Mouse (Mus musculus): Measurements from ENCODE around the gene Lrba. TPM values are rescaled to one million over a fixed set of nuclear protein-coding genes. Genes with fewer than 3 reads are reported as not detected.

The Lrba gene
- total and polyA plus RNA-seq, 3 experiments, result 12.3 to 22.6 (median 13.8) TPM

GRCm38 (mm10) chr3:86774566-86775443 is 550.3 kb downstream of the Lrba start (continued):
- no peak for TF ChIP-seq NELFE (IDR thresholded peaks at IDR 0.05; ENCODE audit: low read depth, low read length)
- peak; percentile 26; the same call in 1 of the 2 replicates for TF ChIP-seq MXI1 (IDR thresholded peaks at IDR 0.05; ENCODE audit: low read depth, low read length)
- peak; percentile 69 for TF ChIP-seq CHD2 (IDR thresholded peaks at IDR 0.05; ENCODE audit: low read length)
- TF ChIP-seq USF2 (conservative IDR thresholded peaks at IDR 0.05; ENCODE audit: low read depth, low read length), result no peak
- 0 out of 2 replicates have a peak, but pooled peaks have one; percentile 27 for TF ChIP-seq NRF1 (IDR thresholded peaks at IDR 0.05; ENCODE audit: low read depth, low read length)
- no peak for TF ChIP-seq ZKSCAN1 (IDR thresholded peaks at IDR 0.05; ENCODE audit: borderline replicate concordance, low read depth, low read length)
- peak; percentile 95 for TF ChIP-seq EP300 (IDR thresholded peaks at IDR 0.05; ENCODE audit: low read length)
- no peak for TF ChIP-seq PAX5 (IDR thresholded peaks at IDR 0.05; ENCODE audit: low read length)
- peak; percentile 61 for TF ChIP-seq ELF1 (IDR thresholded peaks at IDR 0.05; ENCODE audit: low read depth, low read length)
- TF ChIP-seq ZNF384 (IDR thresholded peaks at IDR 0.05; ENCODE audit: low read depth, low read length), result no peak
- no peak for TF ChIP-seq POLR2AphosphoS2 (IDR thresholded peaks at IDR 0.05; ENCODE audit: low read depth, low read length)
- peak; percentile 46; the same call in 1 of the 2 replicates for TF ChIP-seq MAFK (IDR thresholded peaks at IDR 0.05; ENCODE audit: insufficient replicate concordance, low read length)
- peak; percentile 13; the same call in 1 of the 2 replicates for TF ChIP-seq E2F4 (IDR thresholded peaks at IDR 0.05; ENCODE audit: insufficient replicate concordance, low read depth, low read length)
- peak; percentile 88 for TF ChIP-seq SIN3A (IDR thresholded peaks at IDR 0.05; ENCODE audit: low read length)
- 0 out of 2 replicates have a peak, but pooled peaks have one; percentile 51 for TF ChIP-seq MYC (IDR thresholded peaks at IDR 0.05; ENCODE audit: low read depth, low read length)
- TF ChIP-seq BHLHE40 (IDR thresholded peaks at IDR 0.05; ENCODE audit: low read depth, low read length), result peak; percentile 71
- no peak for TF ChIP-seq CTCF (conservative IDR thresholded peaks at IDR 0.05 in 1 of 2, IDR thresholded peaks at IDR 0.05 in 1 of 2; ENCODE audit: low read depth in 2 of 2, low read length in 2 of 2)
- TF ChIP-seq KAT2A (IDR thresholded peaks at IDR 0.05; ENCODE audit: insufficient replicate concordance, low read length), result 0 out of 2 replicates have a peak, but pooled peaks have one; percentile 27
- TF ChIP-seq MEF2A (IDR thresholded peaks at IDR 0.05; ENCODE audit: borderline replicate concordance, low read depth, low read length), result peak; percentile 72
- no peak; the same call in 1 of the 2 replicates for TF ChIP-seq SMC3 (IDR thresholded peaks at IDR 0.05; ENCODE audit: low read depth, low read length)
- peak; percentile 69; the same call in 1 of the 2 replicates for TF ChIP-seq MAZ (IDR thresholded peaks at IDR 0.05; ENCODE audit: low read depth, low read length)

DNA sequence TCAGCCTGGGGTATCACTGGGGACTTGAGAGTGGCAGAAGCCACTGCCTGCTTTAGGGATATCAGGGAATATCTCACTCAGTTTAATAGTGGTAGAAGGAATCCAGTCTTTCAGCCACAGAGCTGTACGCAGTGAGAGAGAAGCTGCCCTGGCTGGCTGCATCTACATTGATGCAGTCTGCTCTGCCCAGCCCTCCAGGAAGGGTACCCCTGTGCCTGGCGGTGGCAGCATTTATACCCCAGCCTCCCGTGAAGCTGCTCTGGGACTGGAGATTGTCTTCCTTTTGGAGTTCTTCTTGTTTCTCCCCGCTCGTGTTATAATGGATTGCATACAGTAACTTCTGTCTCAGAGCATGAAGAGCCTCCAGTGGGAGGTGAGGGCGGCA is 551.0 kb downstream of the Lrba start:
- no peaks in the 10 kb centered on the region for H3K79me2 ChIP-seq (replicated peaks; ENCODE audit: control insufficient read depth, extremely low read depth, insufficient read depth, poor library complexity, severe bottlenecking)
- no peak overlapping the region for H3K4me3 ChIP-seq (replicated peaks in 1 of 3; ENCODE audit: low read depth in 2 of 3, low read length in 2 of 3, poor library complexity in 1 of 3)
- in situ Hi-C loops (cut with MboI; ENCODE audit: low pct_ligation_motif_present, low pct_unique_long_range_greater_than_20kb, low sequenced_read_pairs), result loop anchor here (10.0 kb wide), 1 partner anchor 511 kb away; no protein-coding TSS in a partner anchor
- DNase-seq (ENCODE audit: extremely low read depth), result no peak
- TF ChIP-seq SIN3A (IDR thresholded peaks at IDR 0.05; ENCODE audit: low read length) (no peak), ZNF384 (IDR thresholded peaks at IDR 0.05; ENCODE audit: low read depth, low read length) (no peak), MAX (IDR thresholded peaks at IDR 0.05; ENCODE audit: low read length) (no peak), HCFC1 (IDR thresholded peaks at IDR 0.05; ENCODE audit: low read depth, low read length) (no peak), JUND (conservative IDR thresholded peaks at IDR 0.05; ENCODE audit: low read depth, low read length) (no peak), TBP (conservative IDR thresholded peaks at IDR 0.05; ENCODE audit: low read depth, low read length) (no peak), ZC3H11A (IDR thresholded peaks at IDR 0.05; ENCODE audit: low read depth, low read length) (no peak), CHD2 (IDR thresholded peaks at IDR 0.05; ENCODE audit: low read length) (no peak), PAX5 (IDR thresholded peaks at IDR 0.05; ENCODE audit: low read length) (no peak), MYC (IDR thresholded peaks at IDR 0.05; ENCODE audit: low read depth, low read length) (no peak), POLR2A (IDR thresholded peaks at IDR 0.05; ENCODE audit: low read depth, low read length) (no peak)
- no peak overlapping the region for H3K9ac ChIP-seq (ENCODE audit: insufficient read depth, low read depth)
- no peaks in the 10 kb centered on the region for H3K27me3 ChIP-seq (replicated peaks)
- H3K4me2 ChIP-seq (ENCODE audit: insufficient read depth, low read depth, poor library complexity, severe bottlenecking), result peak overlapping the region; percentile 72; the same call in 1 of the 2 replicates
- dilution Hi-C loops (cut with MboI; ENCODE audit: extremely low pct_ligation_motif_present, extremely low pct_unique_long_range_greater_than_20kb, low sequenced_read_pairs), result no loop called here
- peaks cover 0 to 20% of the 10 kb centered on the region in 2 experiments for H3K36me3 ChIP-seq (replicated peaks in 1 of 2; ENCODE audit: control insufficient read depth in 1 of 2, insufficient read depth in 1 of 2, low read length in 1 of 2)
- peaks cover 11 to 28% of the 10 kb centered on the region in 2 experiments for H3K4me1 ChIP-seq (ENCODE audit: control insufficient read depth in 1 of 2, insufficient read depth in 2 of 2)
- H3K9me3 ChIP-seq (replicated peaks; ENCODE audit: low read length), result no peaks in the 10 kb centered on the region
- peak overlapping the region; percentile 67; the same call in 1 of the 2 replicates for H3K27ac ChIP-seq (ENCODE audit: insufficient read depth, low read depth)

Measured in CH12.LX (cell line).